Mouse (Mus musculus): ENCODE data around the gene Sdf2. TPM values are rescaled to one million over a fixed set of nuclear protein-coding genes. Genes with fewer than 3 reads are reported as not detected.

The Sdf2 gene
- total and polyA plus RNA-seq, 3 experiments: 61.4 to 119 (median 93.0) TPM

GRCm38 (mm10) chr11:78213086-78213817 lies 32.3 kb upstream of the Sdf2 start:
- H3K9ac ChIP-seq (ENCODE audit: insufficient read depth, low read depth): no peak overlapping the region
- dilution Hi-C loops (cut with MboI; ENCODE audit: extremely low pct_ligation_motif_present, extremely low pct_unique_long_range_greater_than_20kb, low sequenced_read_pairs) (no loop called here), in situ Hi-C loops (cut with MboI; ENCODE audit: low pct_ligation_motif_present, low pct_unique_long_range_greater_than_20kb, low sequenced_read_pairs) (no loop called here)
- no peak overlapping the region for H3K4me2 ChIP-seq (ENCODE audit: insufficient read depth, low read depth, poor library complexity, severe bottlenecking)
- no peak overlapping the region for H3K4me3 ChIP-seq (replicated peaks in 1 of 3; ENCODE audit: low read depth in 2 of 3, low read length in 2 of 3, poor library complexity in 1 of 3)
- H3K27ac ChIP-seq (ENCODE audit: insufficient read depth, low read depth): no peak overlapping the region
- no peaks in the 10 kb centered on the region for H3K27me3 ChIP-seq (replicated peaks)
- no peak for DNase-seq (ENCODE audit: extremely low read depth)
- no peaks in the 10 kb centered on the region for H3K4me1 ChIP-seq (ENCODE audit: control insufficient read depth in 1 of 2, insufficient read depth in 2 of 2)
- no peaks in the 10 kb centered on the region for H3K9me3 ChIP-seq (replicated peaks; ENCODE audit: low read length)
- H3K36me3 ChIP-seq (replicated peaks in 1 of 2; ENCODE audit: control insufficient read depth in 1 of 2, insufficient read depth in 1 of 2, low read length in 1 of 2): peaks cover 88 to 94% of the 10 kb centered on the region in 2 experiments
- no peaks in the 10 kb centered on the region for H3K79me2 ChIP-seq (replicated peaks; ENCODE audit: control insufficient read depth, extremely low read depth, insufficient read depth, poor library complexity, severe bottlenecking)
- TF ChIP-seq UBTF (IDR thresholded peaks at IDR 0.05; ENCODE audit: low read depth, low read length): no peak

GRCm38 (mm10) chr11:78215709-78216317 lies 29.7 kb upstream of the Sdf2 start:
- DNase-seq (ENCODE audit: extremely low read depth): no peak
- TF ChIP-seq CHD2 (IDR thresholded peaks at IDR 0.05; ENCODE audit: low read length) (no peak), TBP (conservative IDR thresholded peaks at IDR 0.05; ENCODE audit: low read depth, low read length) (no peak), ZKSCAN1 (IDR thresholded peaks at IDR 0.05; ENCODE audit: borderline replicate concordance, low read depth, low read length) (no peak), NRF1 (IDR thresholded peaks at IDR 0.05; ENCODE audit: low read depth, low read length) (no peak), MAZ (IDR thresholded peaks at IDR 0.05; ENCODE audit: low read depth, low read length) (no peak), KAT2A (IDR thresholded peaks at IDR 0.05; ENCODE audit: insufficient replicate concordance, low read length) (no peak), RAD21 (IDR thresholded peaks at IDR 0.05; ENCODE audit: low read depth, low read length) (no peak), E2F4 (IDR thresholded peaks at IDR 0.05; ENCODE audit: insufficient replicate concordance, low read depth, low read length) (no peak), ZNF384 (IDR thresholded peaks at IDR 0.05; ENCODE audit: low read depth, low read length) (no peak), POLR2AphosphoS2 (IDR thresholded peaks at IDR 0.05; ENCODE audit: low read depth, low read length) (no peak), SMC3 (IDR thresholded peaks at IDR 0.05; ENCODE audit: low read depth, low read length) (no peak), CTCF (conservative IDR thresholded peaks at IDR 0.05 in 1 of 2, IDR thresholded peaks at IDR 0.05 in 1 of 2; ENCODE audit: low read depth in 2 of 2, low read length in 2 of 2) (no peak), BHLHE40 (IDR thresholded peaks at IDR 0.05; ENCODE audit: low read depth, low read length) (no peak), SIN3A (IDR thresholded peaks at IDR 0.05; ENCODE audit: low read length) (no peak), POLR2A (IDR thresholded peaks at IDR 0.05; ENCODE audit: low read depth, low read length) (no peak)
- H3K27ac ChIP-seq (ENCODE audit: insufficient read depth, low read depth): no peak overlapping the region
- no peaks in the 10 kb centered on the region for H3K4me1 ChIP-seq (ENCODE audit: control insufficient read depth in 1 of 2, insufficient read depth in 2 of 2)
- in situ Hi-C loops (cut with MboI; ENCODE audit: low pct_ligation_motif_present, low pct_unique_long_range_greater_than_20kb, low sequenced_read_pairs): no loop called here
- H3K4me2 ChIP-seq (ENCODE audit: insufficient read depth, low read depth, poor library complexity, severe bottlenecking): no peak overlapping the region
- H3K36me3 ChIP-seq (replicated peaks in 1 of 2; ENCODE audit: control insufficient read depth in 1 of 2, insufficient read depth in 1 of 2, low read length in 1 of 2): peaks cover 86 to 94% of the 10 kb centered on the region in 2 experiments
- H3K27me3 ChIP-seq (replicated peaks): no peaks in the 10 kb centered on the region
- dilution Hi-C loops (cut with MboI; ENCODE audit: extremely low pct_ligation_motif_present, extremely low pct_unique_long_range_greater_than_20kb, low sequenced_read_pairs): no loop called here
- H3K4me3 ChIP-seq (replicated peaks in 1 of 3; ENCODE audit: low read depth in 2 of 3, low read length in 2 of 3, poor library complexity in 1 of 3): no peak overlapping the region
- H3K9me3 ChIP-seq (replicated peaks; ENCODE audit: low read length): no peaks in the 10 kb centered on the region
- H3K79me2 ChIP-seq (replicated peaks; ENCODE audit: control insufficient read depth, extremely low read depth, insufficient read depth, poor library complexity, severe bottlenecking): no peaks in the 10 kb centered on the region
- no peak overlapping the region for H3K9ac ChIP-seq (ENCODE audit: insufficient read depth, low read depth)

All from CH12.LX (cell line).